Mouse (Mus musculus): ENCODE data around the gene Wnk3.

Gene Wnk3

GRCm38 (mm10) chrX:151197778-151198177, at the start of gene Wnk3:
Gene Wnk3 (plus strand): TSS chrX:151198078.
- no peak for DNase-seq

- DNase-seq, result no peak
These were observed 39.5 kb upstream of the Wnk3 start for GRCm38 (mm10) chrX:151158414-151158813.

DNA sequence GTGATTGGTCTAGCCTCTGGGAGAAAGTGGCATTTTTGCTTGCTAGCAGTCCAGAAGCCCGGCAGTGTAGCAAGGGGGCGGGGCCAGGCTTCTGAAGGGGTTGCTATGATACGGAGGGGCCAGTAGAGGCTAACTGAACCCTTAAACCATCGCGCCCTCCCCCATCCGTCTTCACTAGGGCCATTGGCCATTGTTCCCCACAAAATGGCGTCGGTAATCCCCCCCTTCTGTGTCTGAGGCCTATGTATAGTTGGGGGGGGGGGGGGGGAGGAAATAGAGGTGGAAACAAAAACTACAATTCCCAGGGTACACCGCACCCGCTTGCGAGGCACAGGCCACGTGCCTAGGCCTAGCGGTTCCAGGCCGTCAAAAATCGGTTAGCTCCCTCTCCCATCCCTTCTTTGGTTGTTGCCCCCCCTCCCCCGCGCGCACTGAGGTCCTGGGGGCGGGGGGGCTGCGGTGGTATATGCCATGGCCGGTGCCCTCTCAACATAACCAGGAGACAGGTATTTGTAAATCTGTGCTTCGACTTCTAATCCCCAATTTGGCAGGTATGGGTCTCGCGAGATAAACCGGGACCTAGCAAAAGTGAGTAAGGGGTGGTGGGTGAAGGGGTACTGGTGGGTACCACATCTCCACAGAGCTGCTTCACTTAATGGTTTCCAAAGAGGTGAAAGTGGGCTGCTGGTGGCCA, 29.3 kb upstream of the Wnk3 start:
- DNase-seq, result peak; percentile 8

- DNase-seq, result peak; percentile 4 to 10
These were observed 28.5 kb upstream of the Wnk3 start for GRCm38 (mm10) chrX:151169261-151169961.

DNA sequence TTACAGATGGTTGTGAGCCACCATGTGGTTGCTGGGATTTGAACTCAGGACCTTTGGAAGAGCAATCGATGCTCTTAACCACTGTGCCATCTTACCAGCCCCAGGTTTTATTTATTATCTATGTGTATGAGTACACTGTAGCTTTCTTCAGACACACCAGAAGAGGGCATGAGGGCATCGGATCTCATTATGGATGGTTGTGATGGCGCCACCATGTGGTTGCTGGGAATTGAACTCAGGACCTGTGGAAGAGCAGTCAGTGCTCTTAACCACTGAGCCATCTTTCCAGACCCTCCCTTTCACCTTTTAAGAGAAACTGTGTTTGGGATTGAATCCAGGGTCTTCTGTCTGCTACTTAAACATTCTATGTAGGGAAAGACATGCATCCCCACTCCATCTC, 24.7 kb upstream of the Wnk3 start:
- peak; percentile 1 to 8 for DNase-seq

DNA sequence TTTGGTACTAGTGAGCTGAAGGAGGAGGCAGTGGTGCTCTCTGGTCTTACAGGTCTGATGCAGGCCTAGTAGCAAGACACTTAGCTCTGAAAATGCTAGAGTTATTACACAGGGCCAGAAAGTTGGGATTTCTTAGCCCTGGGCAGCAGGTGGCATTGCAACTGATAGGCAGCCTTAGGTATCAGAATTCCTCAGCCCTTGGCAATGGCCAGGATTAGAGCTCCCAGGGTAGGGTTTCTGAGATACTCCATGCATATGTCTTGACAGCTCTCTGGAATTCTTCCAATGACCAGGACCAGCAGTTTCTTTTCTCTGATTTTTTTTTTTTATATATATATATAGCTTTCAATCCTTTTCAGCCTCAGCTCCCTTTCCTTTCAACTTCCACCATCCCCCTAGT, 100.5 kb downstream of the Wnk3 start:
- no peak for DNase-seq

DNA sequence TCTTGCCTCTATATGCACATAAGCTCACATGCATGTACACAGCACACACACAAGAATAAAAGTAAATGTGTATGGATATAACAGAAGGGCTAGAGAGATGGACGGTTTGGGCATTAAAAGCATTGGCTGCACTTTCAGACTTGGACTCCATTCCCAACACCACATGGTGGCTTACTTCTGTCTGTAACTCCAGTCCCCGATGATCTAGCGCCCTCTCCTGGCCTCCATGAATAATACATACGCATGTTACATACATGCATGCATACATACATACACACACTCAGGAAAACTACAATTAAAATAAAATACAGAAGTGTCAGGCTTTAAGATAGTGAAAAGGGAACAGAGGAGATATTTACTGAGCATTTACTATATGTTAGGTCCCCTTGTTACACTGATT, 115.9 kb downstream of the Wnk3 start:
- DNase-seq, result peak in 1 of 2 experiments; percentile 1

- DNase-seq, result no peak
These were observed 135.7 kb downstream of the Wnk3 start for GRCm38 (mm10) chrX:151333615-151334014.

GRCm38 (mm10) chrX:151337804-151338203, 139.9 kb downstream of the Wnk3 start:
- no peak for DNase-seq

- peak; percentile 85 for DNase-seq
These were observed 146.1 kb downstream of the Wnk3 start, which contains the start of gene Fam120c for GRCm38 (mm10) chrX:151343761-151344500. Gene Fam120c (plus strand): TSS chrX:151344175.

- DNase-seq, result peak; percentile 68 to 74
These were observed 146.7 kb downstream of the Wnk3 start for GRCm38 (mm10) chrX:151344501-151344984.

DNA sequence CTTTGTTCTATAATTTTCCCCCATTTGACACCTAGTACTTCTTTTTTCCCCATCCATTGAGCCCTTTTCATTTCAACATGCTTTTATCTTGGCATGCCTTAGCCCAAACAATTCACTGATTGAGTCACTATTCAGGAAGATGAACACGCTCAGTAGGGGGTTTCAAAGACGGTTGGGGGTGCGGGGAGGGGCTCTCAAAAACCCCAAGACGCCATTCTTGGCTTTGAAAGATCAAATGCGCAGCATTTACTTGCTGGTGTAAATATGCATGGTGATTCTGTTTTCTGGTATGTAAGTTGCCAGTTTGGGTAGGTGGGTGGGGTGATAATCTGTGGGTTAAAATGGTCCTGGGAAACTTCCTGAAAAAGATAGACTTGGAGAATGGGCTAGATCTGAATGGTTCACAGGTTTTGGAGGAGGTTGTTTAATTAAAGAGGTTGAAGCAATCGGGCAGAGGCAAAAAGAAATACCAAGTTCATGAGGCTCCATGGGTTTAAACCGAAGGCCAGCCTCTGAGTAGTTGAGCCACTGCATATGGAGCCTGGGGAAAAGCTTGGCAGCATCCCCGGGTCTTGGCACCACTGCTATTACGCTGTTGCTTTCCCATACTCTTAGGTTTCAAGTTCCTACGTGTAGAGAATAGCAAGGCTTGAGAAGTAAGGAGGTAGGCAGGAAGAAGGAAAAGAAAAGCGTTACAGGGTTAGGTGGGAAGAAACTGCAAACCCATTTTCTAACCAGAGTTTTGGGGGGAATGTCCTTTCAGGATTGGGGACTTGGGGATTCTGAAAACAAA, 147.7 kb downstream of the Wnk3 start:
- no peak for DNase-seq

DNA sequence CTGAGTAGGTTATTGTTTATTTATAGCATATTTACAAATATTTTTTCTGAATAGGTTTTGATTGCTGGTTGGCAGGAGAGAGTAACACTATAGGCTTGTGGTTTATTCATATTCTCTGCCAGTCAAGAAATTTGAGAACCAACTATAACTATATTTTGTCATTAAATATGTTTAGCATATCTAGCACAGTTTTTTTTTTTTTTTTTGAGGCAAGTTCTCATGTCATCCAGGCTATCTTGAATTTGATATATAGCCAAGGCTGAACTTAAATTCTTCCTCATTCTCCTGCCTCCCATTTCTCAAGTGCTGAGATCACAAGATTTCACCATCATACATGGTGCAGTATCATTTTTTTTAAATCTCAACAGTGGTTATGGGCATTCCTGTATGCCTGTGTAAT, 149.4 kb downstream of the Wnk3 start:
- no peak for DNase-seq

DNA sequence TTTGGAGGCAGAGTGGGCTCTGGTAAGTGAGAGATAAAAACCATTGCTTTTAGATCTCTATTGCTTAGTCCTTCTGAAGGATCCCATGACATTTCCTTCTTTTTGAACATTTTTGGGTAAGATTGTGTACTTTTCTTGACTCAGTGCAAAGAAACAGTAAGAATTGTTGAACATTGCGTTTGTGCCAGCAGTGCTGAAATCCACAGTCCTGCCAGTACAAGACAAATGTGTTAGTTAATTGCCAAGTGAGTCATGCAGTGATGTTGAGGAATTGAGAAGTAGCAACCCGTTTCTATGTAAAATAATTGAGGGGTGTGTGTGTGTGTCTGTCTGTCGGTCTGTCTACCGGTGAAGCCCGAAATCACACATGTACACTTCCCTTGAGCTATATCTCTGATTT, 151.4 kb downstream of the Wnk3 start:
- no peak for DNase-seq
